Mouse (Mus musculus): Measurements from ENCODE around the gene Klhdc4.

Klhdc4 gene

DNA sequence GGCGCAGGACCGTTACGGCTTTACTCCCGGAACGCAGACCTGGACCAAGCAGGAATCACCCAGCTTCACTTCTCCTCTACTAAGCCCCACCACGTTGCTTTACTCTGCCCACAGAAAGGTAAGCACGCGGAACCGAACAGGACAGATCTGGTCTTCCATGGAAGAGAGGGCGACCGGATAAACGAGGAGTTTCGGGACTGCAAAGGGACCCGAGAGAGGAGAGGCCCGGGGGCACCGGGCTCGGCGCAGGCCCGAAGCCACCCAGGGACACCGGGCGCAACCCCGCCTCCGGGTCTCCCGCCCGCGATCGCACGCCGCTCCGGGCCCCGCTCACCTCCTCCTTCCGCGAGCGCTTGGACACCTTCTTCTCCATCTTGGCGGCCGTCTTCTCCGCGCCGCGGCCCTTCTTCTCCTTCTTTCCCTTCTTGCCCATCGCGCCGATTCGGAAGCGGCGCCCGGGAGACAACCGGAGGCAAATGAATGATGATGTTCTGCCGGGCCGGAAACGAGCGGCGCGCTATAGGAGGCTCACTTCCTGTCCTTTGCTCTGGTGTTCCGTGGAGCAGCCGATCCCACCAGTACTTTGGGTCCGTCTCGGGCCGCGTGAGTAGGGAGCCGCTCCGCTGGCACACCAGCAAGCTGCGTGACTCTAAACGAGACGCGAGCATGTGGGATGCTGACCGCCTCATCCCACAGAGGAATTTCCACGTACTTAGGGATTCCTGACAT is at the start of gene Klhdc4:
Klhdc4 (minus strand) TSS at position 522 of the 729 bp plus-strand sequence.
- in situ Hi-C loops (cut with MboI, MseI), result loop anchor here (5.0 kb wide), 1 partner anchor 613 kb away; the partner anchor contains the start of gene Mvd

DNA sequence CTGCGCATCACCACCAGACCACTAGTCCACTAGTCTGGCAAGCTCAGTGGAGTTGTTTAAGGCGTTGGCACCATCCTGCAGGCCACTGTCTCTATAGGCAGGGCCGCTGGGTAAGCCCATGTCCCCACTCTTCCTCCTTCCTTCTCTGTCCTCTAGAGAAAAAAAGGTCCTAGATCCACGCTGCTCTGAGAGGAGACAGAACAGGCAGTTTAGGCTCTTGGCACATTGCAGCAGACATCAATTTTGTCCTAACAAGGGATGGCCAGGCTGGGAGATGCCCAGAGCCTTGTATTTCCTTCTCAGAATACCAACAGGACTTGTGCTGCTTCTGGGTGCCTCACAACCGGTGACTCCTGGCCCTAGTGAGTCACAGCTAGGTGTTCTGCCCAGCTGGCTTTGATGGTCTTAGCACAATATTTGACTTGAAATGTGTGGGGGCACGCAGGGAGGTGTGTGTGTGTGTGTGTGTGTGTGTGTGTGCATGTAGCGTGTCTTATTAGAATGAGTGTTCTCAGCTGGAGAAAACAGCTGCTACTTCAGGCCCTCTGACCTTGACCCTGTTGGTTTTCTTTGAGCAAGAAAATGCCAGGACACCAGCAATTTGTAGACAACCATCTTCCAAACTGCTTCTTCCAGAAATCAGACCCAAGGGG is 48.6 kb upstream of the Klhdc4 start:
- in situ Hi-C loops (cut with MboI, MseI), result no loop called here

DNA sequence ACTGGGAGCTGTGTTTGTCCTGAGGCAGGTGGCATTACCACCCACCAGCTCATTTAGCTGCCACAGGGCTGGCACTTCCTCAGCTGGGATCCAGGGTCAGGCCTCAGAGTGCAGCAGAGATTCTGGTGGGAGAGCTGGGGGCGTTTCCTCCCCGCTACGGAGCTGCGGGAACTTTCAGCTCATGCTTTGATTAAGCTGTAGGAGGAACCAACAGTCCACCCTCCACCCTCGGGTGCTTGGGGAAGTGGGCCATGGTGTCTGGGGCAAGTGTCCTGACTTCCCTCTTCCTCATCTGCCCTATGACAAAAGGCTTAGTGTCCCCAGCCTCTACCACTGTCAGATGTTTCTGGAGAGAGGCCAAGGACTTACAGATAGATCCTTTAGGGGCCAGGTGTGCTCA is 47.8 kb upstream of the Klhdc4 start:
- in situ Hi-C loops (cut with MboI, MseI), result no loop called here

DNA sequence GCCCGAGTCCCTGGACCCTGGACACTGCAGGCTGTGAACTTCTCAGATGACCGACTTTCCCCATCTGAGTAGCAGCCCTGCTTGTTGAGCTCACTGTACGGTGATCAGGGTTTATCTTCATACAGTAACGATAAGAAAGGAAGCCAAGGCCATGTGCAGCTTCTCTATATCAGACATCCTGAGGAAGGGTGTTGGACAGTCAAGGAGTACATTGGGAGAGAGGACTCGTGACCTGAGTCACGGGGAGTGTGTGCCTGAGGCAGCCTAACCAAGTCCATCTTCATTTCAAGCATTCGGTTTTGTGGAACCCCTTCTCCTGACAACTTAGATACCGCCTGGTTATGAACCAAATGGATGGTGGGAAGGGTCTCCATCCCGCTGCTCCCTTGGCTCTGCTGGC is 46.1 kb upstream of the Klhdc4 start:
- in situ Hi-C loops (cut with MboI, MseI), result no loop called here

DNA sequence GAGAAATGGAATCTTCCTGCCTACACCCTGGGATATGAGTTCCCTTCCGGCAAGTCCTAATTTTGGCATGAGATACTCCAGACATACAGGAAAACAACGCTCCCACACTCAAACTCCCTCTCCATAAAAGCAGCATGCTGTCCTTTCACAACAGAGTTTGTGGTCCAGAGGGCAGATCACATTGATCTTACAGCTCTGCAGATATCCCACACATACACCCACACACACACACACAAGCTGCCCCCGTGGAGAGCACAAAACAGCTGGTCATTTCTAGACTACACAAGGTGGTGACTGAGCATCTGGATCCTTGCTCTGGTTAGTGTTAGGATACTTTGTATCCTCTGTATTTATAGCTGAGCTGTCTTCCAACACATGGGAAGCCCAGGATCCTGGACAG is 45.7 kb upstream of the Klhdc4 start:
- in situ Hi-C loops (cut with MboI, MseI), result no loop called here

DNA sequence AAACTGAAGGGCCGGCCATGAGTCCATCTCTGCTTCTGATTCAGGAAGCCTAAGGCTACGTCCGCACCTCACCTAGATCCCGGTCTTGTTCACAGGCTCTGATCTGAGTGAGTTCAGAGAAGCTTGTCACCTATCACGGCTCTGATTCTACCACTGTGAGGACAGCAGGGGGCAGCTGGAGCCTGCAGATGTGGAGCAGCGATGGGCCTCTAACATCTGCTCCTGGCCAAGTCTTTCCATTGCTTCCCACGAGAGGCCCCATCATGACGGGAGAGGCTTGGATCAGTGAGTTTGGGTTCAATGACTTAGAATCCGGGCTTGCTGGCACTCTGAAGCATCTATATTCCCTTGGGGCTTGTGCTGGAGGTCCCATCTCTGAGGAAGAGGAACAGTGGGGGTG is 44.7 kb upstream of the Klhdc4 start:
- in situ Hi-C loops (cut with MboI, MseI), result loop anchor here (25.0 kb wide), 1 partner anchor 1363 kb away; the partner anchor contains the start of gene Spata2l

DNA sequence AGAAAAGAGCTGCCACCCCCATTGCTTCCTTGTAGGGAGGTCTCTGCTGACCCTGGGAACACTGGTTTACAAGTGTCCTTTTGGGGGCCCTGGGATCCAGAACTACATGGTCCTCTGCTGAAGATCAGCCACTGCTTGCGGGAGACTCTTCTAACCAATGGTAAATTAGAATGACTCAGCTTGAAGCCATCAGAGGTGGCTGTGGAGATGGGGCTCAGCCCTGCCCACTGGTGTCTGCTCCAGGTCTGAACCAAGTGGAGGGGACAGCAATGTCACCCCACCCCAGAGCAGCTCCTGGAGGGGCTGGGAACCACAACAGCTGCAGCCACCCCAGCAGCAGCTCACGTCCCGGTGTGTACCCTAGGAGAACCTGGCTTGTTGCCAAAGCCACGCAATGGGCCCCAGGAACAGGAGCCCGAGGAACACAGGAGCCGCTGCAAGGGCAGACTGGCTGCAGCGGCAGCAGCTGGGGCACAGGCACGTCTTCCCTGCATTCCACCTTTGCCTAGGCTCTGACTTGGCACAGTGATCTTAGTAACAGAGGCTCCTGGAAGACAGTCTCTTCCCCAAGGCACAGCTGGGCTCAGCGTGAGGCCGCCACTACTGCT is 42.6 kb upstream of the Klhdc4 start:
- in situ Hi-C loops (cut with MboI, MseI), result loop anchor here (25.0 kb wide), 1 partner anchor 1365 kb away; the partner anchor contains the start of gene Spata2l

DNA sequence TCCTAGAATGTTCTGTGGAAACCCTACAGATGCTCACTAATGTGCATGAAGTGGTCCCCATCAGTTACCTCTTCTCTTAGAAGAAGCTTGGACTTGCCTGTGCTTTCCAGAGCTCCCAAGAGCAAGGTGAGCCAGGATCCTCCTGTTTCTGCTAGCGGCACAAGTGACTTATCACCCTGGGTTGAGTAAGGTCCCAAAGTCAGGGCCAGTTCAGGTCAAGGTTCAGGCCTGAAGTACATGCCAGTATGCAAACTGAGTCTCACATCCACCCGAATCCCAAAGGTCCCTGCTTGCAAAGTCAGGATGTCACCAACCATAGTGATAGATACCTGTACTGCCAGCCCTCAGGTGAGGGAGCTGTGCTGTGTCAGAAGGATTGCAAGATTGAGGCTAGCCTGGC is 40.8 kb upstream of the Klhdc4 start:
- in situ Hi-C loops (cut with MboI, MseI), result loop anchor here (25.0 kb wide), 1 partner anchor 1367 kb away; the partner anchor contains the start of gene Spata2l

DNA sequence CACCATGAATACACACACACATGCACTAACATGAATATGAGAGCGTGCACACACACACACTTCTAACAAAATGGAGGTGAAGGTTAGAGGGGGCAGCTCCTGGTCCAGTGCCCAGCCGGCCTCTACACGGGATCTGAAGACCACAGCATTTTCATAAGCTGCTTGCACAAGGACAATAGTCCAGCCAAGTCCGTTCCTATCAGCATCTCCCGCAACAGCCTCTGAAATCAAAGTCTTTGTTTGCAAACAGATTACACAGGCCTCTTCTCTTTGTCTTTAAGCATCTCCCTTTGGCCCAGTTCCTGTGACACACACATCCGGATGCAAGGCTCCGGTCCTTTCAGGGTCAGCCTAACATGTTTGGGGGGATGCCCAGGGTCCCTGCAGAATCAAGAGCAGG is 39.5 kb upstream of the Klhdc4 start:
- in situ Hi-C loops (cut with MboI, MseI), result loop anchor here (25.0 kb wide), 1 partner anchor 1368 kb away; the partner anchor contains the start of gene Spata2l

DNA sequence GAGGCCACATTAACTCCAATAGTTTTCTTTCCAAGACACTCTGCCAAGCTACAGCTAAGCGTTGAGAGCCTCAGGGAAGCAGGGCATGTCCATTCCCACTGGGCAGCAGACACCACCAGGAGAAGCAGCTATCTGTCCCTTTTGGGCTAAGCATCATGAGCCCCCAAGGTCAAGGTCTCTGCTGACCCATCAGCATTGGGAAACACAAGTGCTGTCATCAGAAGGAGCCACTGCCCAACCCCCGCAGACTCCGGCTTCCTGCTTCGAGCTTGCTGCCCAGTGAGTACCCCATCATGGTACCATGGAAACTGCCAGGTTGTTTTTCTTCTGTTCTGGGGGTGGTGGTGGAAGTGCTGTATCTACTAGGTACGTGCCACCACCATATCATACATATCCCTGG is 38.8 kb upstream of the Klhdc4 start:
- in situ Hi-C loops (cut with MboI, MseI), result loop anchor here (25.0 kb wide), 1 partner anchor 1369 kb away; the partner anchor contains the start of gene Spata2l

DNA sequence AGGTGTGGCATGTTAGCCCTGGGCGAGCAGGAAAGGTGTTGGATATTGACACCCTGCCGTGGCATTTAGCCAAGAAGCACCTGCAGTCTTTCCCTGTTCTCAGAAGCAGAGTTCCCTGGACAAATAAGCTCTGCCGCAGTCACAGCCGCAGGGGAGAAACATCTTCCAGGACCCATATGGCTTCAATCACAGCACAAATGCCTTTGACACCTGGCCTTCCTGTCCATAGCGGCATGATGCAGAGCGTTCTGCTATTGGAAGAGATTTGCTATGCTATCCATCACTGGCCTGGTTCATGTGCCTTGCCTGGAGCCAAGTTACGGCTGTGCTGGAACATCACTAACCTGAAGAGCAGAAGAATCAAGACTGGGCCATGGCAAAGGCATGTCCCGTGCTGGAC is 36.0 kb upstream of the Klhdc4 start:
- in situ Hi-C loops (cut with MboI, MseI), result loop anchor here (25.0 kb wide), 1 partner anchor 1372 kb away; the partner anchor contains the start of gene Spata2l

DNA sequence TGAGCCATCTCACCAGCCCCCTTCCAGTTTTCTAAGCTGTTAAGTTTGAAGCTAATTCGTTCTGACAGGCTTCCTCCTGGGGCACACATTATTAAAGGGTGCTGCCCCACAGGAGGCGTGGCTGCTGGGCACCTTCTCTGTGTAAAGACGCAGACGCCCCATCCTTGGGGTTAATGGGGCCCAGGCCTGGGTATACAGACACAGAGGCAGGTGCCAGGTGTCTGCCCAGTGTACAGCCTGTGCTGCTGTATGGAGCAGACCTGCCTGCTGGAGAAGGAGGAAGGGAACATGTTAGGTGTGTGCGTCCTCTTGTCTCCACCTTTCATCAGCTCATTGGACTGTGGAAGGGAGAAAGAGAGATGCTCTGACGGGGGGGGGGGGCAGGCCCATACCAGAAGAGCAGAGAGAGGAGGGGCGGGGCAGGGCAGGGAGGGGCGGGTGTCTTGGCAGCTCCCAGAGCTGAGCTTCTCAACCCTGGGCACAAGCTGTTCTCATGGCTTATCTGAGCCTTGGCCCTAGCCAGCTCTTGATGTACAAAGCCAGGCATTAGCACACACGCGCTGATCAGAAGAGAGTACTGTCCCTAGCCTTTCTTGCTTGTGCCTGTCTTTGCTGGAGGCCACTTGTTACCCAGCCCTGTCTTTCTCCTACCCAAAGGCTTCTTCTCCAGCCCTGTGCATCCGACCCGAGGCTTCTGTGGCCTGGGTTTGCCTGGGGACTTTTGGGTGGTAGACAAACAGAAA is 32.6 kb upstream of the Klhdc4 start:
- in situ Hi-C loops (cut with MboI, MseI), result loop anchor here (25.0 kb wide), 1 partner anchor 1375 kb away; the partner anchor contains the start of gene Spata2l

DNA sequence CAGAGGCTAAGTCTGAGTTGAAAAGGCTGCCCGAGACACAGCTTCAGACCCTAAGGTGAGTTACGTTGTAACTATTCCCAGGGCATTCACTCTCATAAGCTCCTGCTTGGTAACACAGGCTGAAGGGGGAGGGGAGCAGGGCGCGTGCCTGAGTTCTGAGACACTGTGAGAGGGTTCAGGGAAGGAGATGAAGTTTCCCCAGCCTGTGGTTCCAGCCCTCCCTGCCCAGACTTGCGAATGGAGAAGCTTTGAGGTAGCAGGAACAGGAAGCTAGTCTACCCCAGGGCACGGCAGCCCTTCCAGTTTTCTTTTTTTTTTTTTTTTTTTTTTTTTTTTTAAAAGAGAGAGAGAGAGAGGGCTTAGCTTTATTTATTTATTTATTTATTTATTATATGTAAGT is 31.9 kb upstream of the Klhdc4 start:
- in situ Hi-C loops (cut with MboI, MseI), result loop anchor here (25.0 kb wide), 1 partner anchor 1376 kb away; the partner anchor contains the start of gene Spata2l

DNA sequence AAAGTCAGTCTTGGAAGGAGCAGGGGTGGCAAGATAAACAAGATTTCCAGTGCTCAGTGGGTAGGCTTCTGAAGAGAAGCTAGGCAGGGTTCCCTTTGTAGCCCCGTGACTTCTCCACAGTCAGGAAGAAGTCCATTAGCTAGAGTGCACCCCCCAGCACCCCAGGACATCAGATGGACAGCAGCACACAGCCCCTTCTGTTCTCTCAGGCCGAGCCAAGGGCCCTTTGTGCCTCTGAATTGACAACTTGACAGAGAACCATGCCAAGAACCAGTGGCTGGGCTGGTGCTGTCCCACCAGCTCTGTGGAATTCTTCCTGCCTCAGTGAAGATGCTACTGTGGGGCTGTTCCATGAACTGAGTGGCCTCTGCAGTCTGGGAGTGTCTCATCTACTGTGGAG is 28.4 kb upstream of the Klhdc4 start:
- in situ Hi-C loops (cut with MboI, MseI), result loop anchor here (25.0 kb wide), 1 partner anchor 1380 kb away; the partner anchor contains the start of gene Spata2l

DNA sequence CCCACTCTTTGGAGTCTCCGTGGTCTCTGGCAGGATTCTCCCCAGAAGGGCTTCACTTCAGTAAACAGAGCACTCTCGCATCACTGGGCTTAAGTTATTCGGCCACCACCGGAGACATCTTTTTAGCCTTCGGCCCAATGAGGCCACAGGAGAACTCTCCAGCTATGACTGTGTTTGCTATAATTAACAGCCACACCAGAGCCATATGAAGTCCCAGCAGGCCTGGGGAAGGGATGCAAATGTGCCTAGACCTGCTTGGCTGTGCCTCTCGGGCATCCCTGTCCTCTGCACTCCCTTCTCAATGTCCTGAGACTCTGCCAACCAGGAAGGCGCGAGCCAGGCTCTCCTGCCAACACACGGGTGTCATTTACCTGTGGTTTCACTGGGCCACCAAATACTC is 28.0 kb upstream of the Klhdc4 start:
- in situ Hi-C loops (cut with MboI, MseI), result loop anchor here (25.0 kb wide), 1 partner anchor 1380 kb away; the partner anchor contains the start of gene Spata2l

DNA sequence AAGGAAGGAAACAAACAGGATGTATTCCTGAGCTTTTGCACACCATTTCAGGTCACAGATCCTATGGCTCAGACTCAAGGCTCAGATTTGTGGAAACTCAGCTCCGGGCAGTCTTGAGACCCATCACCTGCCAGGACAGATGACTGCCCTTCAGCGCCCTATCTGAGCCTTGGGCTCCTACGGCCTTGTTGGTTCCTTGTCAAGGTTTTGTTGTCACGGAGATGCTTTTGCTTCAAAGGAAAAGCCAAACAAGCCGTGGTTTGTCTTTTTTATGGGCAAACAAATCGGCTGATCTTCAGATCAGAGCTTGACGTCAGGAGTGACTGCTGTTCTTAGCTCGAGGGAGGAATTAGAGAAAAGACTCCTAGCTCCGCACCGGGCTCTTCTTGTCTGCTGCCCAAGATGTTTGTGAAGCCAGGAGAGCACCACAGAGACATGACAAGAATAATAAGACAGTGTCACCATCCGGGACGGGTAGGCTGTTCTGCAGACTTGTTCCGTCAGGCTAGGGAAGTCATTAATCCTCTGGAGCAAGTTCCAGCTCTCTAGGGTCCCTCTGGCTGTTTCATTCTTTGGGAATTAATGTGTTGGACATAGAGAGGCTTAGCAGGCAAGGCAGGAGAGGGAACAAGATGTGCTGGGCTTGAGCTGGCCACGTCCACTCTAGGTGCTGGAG is 26.8 kb upstream of the Klhdc4 start:
- in situ Hi-C loops (cut with MboI, MseI), result loop anchor here (25.0 kb wide), 1 partner anchor 1381 kb away; the partner anchor contains the start of gene Spata2l

DNA sequence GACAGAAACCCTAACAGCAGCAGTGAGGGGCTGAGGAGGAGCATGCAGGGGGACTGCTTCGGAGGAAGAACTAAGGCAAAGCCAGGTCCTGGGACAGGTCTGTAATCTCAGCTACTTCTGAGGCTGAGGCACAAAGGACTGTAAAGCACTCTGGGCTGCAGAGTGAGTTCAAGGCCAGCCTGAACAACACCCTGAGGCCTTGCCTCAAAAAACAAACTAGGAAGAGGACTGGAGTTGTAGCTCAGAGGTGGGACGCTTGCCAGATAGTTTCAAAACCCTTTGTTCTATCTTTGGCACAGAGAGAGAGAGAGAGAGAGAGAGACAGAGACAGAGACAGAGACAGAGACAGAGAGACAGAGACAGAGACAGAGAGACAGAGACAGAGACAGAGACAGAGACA is 24.2 kb upstream of the Klhdc4 start:
- in situ Hi-C loops (cut with MboI, MseI), result loop anchor here (5.0 to 25.0 kb wide), 3 partner anchors 49 to 1384 kb away; partner anchors contain the start of gene Spata2l

DNA sequence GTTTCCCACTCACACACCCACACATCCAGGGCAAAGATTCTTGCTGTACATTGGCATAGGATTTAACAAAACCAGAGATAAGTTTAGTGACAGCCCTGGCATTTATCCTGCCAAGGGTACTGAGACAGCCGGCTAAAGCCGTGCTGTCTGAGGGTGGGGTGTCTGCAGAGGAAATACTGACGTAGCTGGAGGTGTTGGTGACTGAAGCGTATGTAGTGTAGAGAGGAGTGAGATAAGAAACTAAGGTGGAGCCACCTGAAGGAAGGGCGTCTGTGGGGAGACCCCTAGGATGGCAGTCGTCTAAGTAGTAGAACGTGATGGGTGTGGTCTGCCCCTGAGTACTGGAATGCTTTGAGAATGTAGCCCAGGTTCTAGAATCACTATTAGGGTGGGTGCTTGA is 23.1 kb upstream of the Klhdc4 start:
- in situ Hi-C loops (cut with MboI, MseI), result loop anchor here (5.0 to 25.0 kb wide), 3 partner anchors 50 to 1385 kb away; partner anchors contain the start of gene Spata2l

DNA sequence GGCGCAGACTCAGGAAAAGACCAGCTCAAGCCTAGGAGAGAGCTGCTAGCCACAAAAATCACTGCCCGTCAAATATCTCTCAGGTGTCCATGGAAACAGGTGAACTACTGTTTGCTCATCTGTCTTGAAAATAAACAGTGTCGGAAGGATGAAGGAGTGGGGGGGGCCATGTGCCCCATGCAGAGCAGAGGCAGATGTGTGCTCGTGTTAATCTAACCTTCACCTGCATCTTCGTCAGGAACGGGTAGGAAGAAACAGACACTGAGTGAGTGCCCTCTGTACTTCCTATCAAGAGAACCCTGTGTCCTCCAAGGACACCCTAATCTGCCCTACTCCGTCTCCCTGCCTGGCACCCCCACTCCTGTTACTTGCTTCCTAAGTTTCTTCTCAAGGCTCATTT is 22.3 kb upstream of the Klhdc4 start:
- in situ Hi-C loops (cut with MboI, MseI), result loop anchor here (5.0 to 25.0 kb wide), 3 partner anchors 51 to 1386 kb away; partner anchors contain the start of gene Spata2l

DNA sequence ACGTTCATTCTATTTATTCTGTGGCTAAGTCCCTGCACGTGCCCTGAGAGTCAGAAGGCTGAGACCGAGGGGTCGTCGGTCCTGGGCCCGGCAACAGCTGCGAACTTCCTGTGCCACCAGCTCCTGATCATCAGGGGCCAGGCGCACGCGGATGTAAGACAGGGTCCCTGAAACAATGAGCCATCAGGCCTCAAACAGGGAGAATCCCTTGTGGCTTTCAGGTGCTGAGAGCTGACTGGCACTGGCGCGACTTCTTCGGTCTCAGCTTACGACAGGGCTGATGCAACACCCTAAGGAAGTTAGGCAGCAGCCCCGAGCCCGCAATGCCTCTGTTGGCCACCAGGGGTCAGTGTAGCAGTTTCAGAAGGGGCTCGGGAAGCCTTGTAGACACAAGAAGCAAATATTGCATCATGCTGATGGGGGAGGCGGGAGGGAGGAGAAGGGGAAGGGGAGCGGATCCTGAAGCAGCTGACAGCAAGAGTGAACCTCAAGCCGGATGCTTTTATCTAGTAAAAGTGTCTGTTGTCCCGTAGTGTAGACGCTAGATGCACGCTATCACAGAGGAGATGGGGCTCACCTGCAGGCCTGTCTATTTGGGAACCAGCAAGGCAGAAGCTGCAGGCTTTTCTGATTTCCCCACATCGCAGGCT is 21.6 kb upstream of the Klhdc4 start:
- in situ Hi-C loops (cut with MboI, MseI), result loop anchor here (5.0 to 25.0 kb wide), 3 partner anchors 51 to 1386 kb away; partner anchors contain the start of gene Spata2l

Data from regulatory T cell (primary cell).